Mouse (Mus musculus) MN1 (cell line): Measurements from ENCODE around the gene Pigl.
"Not testable (repeated sequence)": the region's sequence is repeated elsewhere in the genome, so short reads cannot be mapped to it uniquely, and the experiment has no call there.

ENCODE experiments used
- DNase-seq: peaks from one replicate; pipeline ENCODE4 v3.0.0-alpha.2; 2016; ENCODE audit warnings: low spot score

The Pigl gene

DNA sequence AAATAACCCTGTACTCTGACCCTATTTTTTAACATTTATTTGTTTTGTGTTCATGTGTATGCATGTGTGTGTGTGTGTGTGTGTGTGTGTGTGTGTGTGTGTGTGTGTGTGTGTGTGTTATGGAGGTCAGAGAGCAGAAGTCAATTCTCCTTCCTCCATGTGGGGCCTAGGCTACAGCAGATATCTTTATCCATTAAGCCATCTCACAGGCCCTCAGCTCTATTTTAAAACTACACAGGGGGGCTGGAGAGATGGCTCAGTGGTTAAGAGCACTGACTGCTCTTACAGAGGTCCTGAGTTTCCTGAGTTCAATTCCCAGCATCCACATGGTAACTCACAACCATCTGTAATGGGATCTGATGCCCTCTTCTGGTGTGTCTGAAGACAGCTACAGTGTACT is 9.0 kb downstream of the Pigl start:
- DNase-seq: not testable (repeated sequence)

DNA sequence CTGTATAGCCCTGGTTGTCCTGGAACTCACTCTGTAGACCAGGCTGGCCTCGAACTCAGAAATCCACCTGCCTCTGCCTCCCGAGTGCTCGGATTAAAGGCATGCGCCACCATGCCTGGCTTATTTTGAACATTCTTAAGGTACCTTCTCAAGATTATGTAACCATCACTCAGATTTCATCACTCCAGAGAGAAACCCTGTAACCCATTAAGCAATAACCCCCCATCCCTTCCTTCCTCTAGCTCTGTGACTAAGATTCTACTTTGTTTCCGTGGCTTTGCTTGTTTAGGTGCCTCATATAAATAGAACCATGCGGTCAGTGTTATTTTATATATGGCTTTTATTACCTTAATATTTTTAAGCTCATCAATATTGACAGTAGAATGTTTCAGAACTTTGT is 12.2 kb downstream of the Pigl start:
- no peak for DNase-seq

DNA sequence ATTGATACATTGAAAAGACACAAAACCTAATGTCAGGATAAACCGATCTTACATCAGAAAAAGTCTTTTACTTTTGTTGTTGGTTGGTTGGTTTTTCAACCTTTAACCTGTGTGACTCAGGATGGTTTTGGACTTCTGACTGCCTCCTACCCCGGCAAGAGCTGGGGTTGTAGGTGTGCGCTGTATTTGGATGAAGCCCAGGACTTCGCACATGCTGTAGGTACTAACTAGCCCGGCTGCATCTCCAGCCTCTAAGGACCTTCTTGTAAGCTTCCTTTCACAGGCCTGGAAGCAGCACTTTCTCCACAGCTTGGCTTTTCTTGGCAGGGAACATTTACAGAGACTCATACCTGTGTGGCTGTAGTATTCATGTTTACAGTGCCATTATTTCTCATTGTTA is 15.3 kb downstream of the Pigl start:
- DNase-seq: no peak

DNA sequence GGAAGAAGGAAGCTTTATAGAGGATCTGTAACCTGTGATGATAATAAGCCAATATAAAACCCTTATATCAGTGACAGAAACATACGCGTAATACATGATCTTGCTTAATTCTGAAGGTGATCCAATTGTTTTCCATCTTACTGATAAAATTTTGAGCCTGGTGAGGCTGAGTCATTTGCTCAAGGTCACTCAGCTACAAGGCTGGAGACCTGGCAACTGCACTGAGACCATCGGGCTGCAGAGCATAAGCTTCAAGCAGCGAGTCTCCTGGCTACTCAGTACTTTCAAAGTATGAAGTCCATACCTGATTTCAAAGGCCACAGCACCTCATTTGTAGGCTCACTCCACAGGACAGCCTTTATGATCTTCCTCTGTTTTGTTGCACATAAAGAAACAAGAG is 17.9 kb downstream of the Pigl start:
- no peak for DNase-seq

DNA sequence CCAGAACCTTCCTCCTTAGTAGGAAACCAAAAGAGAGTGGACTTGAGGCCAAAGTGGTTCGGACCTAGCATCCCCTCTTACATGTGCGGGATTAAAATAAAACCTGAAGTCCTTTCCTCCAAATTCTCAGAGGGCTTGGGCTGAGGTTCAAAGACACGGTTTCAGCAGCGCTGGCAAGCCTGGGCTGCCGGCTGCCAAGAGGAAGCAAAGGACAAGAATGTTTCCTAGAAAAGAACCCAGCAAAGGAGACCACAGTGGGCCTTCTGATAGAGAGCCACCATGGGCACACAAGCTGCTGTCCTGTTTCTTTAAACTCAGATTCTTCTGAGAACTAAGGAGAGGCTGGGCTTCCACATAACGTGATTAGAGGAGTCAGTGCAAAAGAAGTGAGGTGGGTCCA is 20.7 kb downstream of the Pigl start:
- DNase-seq: no peak

DNA sequence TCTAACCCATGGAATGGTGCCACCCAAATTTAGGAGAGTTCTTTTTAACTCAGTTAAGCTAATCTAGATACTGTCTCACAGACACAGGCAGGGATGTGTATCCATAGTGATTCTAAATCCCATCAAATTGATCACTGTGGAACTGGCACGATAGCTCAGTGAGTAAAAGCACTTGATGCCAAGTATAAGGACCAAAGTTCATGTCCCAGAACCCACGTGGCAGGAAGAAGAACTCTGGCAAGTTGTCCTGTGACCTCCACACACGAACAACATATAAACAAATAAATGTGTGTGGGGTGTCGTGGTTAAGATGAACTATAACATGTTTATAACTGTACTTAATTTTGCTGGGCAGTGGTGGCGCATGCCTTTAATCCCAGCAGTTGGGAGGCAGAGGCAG is 21.3 kb downstream of the Pigl start:
- DNase-seq: no peak

DNA sequence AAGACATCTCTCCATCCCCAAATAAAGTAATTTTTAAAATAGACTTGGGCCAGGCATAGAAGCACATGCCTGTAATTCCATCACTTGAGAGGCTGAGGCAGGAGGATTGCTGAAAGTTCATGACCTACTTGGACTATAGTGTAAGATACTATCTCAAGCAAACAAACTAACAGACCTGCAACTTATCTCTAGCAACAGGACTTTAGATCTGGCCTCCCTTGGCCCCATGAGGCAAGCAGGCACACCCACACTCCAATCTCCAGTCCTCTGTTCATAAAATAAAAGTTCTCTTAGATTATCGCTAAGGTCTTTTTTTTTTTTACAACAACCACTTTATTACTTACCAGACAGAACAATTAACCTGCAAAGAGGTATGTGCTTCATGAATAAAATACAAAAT is 28.7 kb downstream of the Pigl start:
- no peak for DNase-seq

DNA sequence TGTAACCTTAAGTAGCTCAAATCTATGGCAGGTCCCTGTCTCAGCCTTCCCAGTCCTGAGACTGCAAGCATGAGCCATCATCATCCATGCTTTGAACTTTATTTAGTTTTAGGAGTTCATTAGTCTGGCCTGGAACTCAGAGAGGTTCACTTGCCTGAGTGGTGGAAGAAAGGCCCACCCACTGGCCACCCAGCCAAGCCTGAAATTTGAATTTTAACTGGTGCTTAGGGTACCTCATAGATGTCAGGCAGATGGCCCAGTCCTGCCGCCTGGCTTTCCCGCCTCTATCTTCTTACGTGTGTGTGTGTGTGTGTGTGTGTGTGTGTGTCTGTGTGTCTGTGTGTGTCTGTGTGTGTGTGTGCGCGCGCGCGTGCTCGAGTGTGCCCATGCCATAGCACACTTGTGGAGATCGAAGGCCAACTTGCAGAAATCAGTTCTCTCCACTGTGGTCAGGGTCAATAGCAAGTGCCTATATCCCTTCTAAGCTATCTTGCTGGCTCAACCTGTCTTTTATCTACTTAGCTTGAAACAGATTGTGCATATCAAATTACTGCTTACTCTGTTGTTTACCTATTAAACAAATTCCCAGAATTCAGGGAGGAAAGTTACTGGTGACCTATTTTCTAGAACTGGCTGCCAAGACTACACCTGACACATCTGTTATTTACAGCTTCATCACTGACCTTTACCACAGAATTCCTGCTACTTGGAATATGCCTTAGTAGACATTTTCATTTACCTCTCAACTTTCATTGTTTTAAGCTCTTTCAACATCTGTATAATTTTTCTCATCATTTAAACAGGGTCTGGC is 29.5 kb downstream of the Pigl start:
- DNase-seq: no peak

DNA sequence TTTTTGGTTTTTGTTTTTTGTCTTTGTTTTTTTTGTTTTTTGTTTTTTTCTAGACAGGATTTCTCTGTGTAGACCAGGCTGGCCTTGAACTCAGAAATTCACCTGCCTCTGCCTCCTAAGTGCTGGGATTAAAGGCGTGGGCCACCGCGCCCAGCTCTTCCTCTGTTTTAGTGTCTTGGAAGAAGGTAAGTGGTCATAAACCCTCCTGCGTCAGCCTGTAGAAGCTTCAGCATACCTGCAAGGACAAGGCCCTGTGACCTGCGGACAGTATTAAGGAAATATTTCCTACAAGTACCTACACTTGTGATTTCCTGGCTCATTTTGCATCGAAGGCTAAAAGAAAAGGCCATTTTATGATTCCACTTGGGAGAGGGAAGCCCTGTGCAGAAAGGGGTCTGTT is 35.4 kb downstream of the Pigl start:
- no peak for DNase-seq

DNA sequence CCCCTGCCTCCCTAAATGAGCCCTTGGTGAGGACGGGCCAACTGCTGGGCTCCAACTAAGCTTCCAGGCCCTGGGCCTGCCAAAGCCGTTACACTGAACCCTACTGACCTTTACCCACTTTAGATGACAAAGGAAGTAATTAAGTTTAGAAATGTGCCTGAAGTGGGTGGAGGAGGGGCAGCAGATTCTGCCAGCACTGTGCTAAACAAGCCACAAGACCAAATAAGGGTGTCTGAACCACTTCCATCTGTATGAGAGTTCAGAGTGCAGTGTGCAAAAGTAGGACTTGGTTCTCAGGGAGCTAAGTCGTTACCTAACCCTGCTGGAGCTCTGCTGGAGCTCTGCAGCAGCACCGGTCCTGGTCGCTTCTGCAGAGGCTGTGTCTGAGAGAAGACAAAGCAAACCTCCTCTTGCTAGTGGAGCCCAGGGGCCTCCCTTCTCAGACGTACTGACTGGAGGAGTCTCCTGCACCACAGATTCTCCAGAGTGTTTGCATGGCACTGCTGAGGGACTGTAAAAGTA is 36.6 kb downstream of the Pigl start:
- peak; percentile 53 for DNase-seq

DNA sequence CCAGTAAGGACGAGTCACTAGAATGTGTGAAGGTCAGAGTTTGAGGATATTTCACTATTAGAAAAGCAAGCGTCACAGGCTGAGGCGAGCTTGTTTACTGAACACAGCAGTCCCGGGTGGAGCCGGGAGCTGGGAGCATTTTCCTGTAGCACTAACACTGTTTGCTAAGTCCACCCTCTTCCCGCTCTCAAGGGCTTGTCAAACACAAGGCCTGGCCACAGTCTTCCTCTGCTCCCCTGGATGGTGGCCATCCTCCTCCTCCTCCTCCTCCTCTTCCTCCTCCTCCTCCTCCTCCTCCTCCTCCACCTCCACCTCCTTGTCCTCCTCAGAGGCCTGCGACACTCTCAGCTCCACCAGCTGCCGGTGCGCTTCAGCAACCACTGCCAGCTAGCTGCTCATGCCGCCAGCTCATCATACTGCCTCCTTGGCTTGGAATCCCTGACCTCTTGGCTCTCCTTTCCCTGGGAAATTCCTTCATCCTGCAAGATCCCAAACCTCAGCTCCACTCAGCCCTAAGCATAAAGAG is 37.1 kb downstream of the Pigl start:
- peak; percentile 16 for DNase-seq

DNA sequence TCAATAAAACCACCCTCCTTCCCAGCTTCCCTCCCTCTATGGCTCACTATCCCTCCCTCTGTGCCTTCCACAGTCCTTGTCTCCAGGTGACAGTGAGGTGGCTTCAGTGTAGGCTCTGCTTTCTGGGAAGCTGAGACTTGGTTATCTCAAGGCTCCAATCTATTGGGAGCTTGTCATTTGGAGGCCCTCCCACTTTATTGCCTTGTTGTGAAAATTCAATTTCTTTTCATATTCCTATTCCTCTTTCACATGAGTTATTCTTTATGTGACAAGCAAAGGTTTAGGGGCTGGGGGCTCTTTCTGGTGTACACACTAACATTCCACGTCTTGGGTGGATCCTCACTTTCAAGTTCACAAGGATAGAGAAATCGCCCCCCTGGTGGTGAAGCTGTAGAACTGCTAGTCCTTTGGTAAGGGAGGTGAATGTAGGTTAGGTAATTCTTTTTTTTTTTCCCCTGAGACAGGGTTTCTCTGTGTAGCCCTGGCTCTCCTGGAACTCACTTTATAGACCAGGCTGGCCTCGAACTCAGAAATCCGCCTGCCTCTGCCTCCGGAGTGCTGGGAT is 38.0 kb downstream of the Pigl start:
- DNase-seq: peak; percentile 65

DNA sequence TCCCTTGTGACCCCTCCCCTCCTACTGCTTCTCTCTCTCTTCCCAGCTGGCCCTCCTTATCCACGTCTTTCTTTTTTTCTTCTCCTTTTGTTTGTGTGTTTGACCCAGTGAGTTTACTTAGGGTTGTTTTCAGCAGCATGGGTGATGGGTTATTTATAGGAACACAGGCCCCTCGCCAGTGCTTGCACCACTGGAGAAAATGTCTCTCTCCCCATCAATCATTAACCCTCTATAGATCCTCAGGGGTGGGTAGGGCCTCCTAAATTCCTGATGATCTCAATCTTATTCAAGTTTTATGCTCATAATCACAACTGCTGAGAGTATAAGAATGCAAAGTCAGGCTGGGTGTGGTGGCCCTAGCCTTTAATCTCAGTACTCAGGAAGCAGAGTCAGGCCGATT is 38.9 kb downstream of the Pigl start:
- no peak for DNase-seq

DNA sequence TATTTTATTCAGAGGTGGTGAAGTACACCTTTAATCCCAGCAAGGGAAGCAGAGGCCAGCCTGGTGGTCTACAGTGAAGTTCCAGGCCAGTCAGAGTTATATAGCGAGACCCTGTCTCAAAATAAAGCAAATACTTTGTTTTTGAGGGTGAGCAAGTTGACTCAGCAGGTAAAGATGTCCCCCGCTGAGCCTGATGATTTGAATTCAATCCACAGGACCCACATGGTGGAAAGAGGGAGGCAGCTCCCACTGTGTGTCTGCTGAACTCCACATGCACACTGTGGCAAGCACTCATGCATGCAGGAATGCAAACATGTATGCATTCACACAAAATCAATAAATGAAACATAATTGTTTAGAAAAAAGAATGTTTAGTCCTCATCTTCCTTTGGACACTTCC is 40.5 kb downstream of the Pigl start:
- no peak for DNase-seq

DNA sequence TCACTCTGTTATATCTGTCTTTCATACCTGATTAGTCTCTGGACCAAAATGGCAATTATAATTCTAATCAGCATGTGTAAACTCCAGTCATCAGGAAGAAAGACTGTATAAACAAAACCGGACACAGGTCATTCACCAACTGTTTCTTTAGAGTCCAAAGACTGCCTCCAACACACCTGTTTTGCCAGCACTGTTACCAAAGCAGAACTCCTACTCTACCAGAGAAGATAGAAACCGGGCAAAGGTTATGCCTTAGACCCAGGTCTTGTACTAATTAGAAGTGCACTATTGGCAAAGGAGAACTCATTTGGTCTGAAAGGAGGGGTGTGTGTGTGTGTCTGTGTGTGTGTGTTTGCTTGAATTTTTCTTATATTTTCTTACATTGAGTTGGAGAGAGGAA is 42.3 kb downstream of the Pigl start:
- no peak for DNase-seq

DNA sequence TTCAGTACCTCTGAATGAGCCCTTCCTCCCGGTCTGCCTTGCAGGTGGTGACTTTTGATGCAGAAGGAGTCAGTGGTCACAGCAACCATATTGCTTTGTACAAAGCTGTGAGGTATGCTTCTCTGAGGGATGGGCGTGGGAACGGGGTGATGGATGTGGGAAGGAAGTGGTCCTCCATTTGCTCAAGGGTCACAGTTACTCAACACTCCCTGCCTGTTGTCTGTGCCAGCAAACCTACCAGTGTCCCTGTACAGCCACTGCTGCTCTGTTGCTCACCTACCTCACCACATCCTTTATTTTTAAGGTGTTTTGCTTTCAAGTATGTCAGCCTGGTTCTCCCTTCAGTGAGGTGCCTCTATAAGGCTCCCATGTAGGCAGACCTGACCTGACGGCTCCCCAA is 49.4 kb downstream of the Pigl start:
- DNase-seq: no peak

DNA sequence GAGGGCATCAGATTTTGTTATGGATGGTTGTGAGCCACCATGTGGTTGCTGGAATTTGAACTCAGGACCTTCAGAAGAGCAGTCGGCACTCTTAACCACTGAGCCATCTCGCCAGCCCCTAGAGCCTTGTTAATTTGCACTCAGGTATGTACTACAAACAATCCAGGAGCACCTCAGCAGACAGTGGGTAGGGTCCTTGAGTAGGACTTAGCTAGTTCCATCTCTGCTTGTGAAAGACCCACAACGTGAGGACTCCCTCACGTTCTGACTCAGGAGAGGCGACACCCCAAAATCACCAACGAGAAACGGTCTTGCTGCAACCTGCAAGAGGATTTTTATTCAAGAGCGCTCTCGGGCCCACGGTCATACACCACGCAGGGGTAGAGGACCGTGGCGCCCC is 50.1 kb downstream of the Pigl start:
- DNase-seq: not testable (repeated sequence)

DNA sequence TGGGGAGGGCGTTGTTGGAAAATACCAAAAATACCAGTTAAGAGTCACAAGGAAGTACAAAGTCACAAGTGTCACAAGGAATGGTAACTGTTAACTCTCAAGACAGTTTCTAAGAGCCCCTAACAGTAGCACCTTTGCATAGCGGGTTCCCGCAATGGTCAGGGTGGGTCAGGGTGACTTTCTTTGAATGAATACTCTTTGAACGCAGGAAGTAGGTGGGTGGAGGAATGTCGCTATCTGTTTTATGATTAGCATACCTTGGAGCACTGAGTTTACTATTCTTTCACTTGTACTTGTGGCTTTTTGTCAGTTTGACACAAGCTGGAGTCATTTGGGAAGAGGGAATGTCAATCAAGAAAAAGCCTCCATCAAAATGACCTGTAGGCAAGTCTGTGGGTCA is 50.6 kb downstream of the Pigl start:
- DNase-seq: not testable (repeated sequence)

DNA sequence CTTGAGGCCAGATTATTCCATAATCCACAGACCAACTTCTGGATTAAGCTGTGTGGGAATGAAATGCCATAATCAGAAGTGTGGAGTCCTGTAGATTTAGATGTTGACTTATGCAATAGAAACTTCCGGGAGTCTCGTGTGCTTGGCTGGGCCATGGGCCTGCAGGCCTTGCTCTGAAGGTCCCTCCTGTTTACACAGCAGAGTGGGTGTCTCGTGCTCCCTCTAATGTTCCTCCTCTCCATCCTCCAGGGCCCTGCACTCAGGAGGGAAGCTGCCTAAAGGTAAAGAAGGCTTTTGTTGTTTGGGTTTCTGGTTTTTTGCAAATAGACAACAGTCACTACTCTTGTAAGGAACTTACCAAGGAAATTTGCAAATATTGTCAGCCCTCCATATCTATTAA is 51.3 kb downstream of the Pigl start:
- DNase-seq: no peak

DNA sequence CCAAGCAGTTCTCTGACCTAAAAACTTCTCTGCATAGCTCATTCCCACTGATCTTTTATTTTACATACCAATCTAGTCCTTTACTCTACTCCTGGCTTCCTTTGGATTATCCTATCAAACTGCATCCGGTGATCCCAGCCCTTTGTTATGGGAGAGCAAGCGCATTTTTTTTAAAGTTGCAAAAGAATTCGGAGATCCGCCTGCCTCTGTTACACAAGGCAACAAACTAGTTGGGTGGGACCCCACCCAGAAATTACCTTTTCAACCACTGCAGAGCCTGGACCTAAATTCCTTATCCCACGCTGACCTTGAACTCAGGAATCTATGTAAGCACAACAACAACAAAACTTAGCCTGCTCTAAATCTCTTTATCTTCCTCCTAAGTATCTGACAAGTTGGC is 52.7 kb downstream of the Pigl start:
- no peak for DNase-seq

DNA sequence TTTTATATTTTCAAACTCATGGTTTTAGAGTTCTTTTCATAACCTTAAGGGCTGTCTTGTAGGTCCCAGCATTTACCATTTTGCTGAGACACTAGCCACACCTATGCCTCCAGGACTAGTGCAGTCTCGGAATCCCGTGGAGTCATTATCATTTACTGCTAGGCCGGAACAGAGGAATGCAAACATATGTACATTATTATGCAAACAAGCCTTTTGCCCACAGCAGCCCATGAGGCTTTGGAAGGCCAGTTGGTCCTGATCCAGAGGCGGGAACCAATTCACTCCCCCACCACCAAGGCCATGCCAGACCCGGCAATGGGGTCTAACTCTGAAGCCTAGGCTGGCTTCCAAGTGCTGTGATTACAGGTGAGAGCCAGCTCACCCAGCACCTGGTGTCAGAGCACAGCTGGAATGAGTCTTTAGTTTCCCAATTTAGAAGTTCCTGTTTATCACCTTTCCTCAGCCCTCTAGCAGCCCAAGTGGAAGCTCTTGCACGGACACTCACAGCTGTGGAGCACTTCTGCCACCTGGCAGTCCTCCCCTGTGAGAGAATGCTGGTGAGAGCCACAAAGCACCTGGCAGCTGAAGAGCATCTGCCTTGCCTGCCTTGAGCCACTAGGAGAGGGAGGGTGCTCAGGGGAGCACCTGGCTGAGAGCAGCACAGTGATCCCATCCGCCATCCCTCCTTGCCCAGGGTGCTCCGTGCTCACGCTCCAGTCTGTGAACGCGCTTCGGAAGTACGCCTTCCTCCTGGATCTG is 53.4 kb downstream of the Pigl start:
- no peak for DNase-seq

DNA sequence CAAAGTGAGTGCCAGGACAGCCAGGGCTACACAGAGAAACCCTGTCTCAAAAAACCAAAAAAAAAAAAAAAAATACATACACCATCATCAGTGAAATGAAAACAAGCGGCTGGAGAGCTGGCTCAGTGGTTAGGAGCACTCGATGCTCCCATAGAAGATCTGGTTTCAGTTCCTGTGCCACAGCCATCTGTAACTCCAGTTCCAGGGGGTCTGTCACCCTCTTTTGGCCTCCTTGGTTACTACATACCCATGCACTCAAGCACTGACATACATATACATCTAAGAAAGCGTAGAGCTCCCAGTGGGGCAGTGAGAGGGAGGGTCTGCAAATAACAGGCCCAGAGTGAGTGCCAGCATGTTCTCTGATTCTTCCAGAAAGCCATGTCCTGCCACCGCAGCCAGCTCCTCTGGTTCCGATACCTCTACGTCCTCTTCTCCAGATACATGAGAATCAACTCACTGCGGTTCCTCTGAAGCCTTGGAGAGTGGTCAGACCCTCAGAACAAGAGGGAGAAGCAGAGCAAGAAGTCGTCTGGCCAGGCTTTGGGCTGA is 54.3 kb downstream of the Pigl start:
- DNase-seq: no peak

DNA sequence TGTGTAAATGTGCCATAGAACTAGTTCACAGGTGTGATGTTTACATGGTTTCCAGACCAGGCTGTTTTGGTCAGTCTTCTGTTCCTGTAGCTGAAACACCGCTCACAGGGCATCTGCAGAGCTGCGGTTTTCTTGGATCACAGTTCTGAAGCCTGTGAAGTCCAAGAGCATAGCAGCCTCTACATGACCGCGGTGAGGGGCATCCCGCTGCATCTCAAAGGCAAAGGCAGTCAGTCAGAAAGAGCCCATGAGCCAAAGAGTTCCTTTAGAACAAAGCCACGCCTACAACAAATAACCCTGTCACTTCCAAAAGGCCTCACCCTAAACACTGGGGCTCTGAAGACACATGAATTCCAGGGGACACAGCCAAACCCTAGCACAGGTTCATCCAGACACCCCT is 55.1 kb downstream of the Pigl start:
- DNase-seq: no peak
